Mouse (Mus musculus) right cerebral cortex, postnatal 25 days (tissue): ENCODE data around the gene Serpina3n.
"Not testable (repeated sequence)": the region's sequence is repeated elsewhere in the genome, so short reads cannot be mapped to it uniquely, and the experiment has no call there.

Source experiments
- DNase-seq: peaks from one replicate; pipeline ENCODE4 v3.0.0; 2022

Gene Serpina3n

GRCm38 (mm10) chr12:104433951-104434735 lies 27.6 kb downstream of the Serpina3n start:
- no peak for DNase-seq

GRCm38 (mm10) chr12:104440087-104440760 lies 33.7 kb downstream of the Serpina3n start:
- peak; percentile 84 for DNase-seq

- DNase-seq = no peak
Measured at GRCm38 (mm10) chr12:104443716-104444115, 37.2 kb downstream of the Serpina3n start.

- not testable (repeated sequence) for DNase-seq
Measured at GRCm38 (mm10) chr12:104447056-104447455, 40.5 kb downstream of the Serpina3n start.

GRCm38 (mm10) chr12:104448099-104448498 lies 41.6 kb downstream of the Serpina3n start:
- DNase-seq = no peak

- DNase-seq = no peak
Measured at GRCm38 (mm10) chr12:104450257-104450656, 43.7 kb downstream of the Serpina3n start.

GRCm38 (mm10) chr12:104453002-104453401 lies 46.5 kb downstream of the Serpina3n start:
- no peak for DNase-seq

GRCm38 (mm10) chr12:104459377-104459776 lies 52.8 kb downstream of the Serpina3n start:
- no peak for DNase-seq

GRCm38 (mm10) chr12:104461372-104461771 lies 54.8 kb downstream of the Serpina3n start:
- no peak for DNase-seq
